Mouse (Mus musculus): Measurements from ENCODE around the gene Plekhh3.

DNA sequence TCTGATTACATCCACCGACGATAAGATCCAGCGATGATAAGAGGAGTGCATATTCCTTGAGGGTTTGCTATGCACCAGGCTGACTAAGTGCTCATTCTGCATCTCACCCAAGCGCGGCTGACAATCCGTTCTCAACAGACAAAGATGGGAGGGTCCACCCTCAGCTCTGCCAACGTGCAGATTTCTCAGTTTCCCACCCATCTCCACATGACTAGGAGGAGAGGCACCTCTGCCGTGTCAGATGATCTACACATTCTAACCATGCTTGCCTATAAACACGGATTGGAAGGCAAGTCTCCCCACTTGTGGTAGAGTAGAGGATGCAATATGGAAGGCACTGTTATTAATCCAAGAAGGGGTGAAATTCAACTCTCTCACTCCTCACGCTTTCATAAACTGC lies 22.4 kb downstream of the Plekhh3 start:
- no peak for TF ChIP-seq CTCF (IDR thresholded peaks at IDR 0.05; ENCODE audit: low read depth, low read length)
- no peak for TF ChIP-seq POLR2A (IDR thresholded peaks at IDR 0.05; ENCODE audit: borderline replicate concordance, low read depth, low read length)
